Mouse (Mus musculus) adrenal gland, postnatal 25 days (tissue): ENCODE data around the gene Phldb3. TPM values are rescaled to one million over a fixed set of nuclear protein-coding genes. Genes with fewer than 3 reads are reported as not detected.

Experiments used
- total RNA-seq: library from RNA; stranded (reverse); gene quantifications from 2 replicates; pipeline ENCODE4 v1.2.3, GENCODE M21; 2021

Phldb3 gene
- total RNA-seq, 1 experiment from 2014 or later: 7.4 TPM

Other genes with a start within 250 kb of the Phldb3 start
- gene Kcnn4, start 240.5 kb upstream of the Phldb3 start, total RNA-seq: 0.21 TPM in 1 of 2 replicates, not detected in the other
- 26.6 and 29.1 TPM in 2 replicates for gene Smg9, start 211.1 kb upstream of the Phldb3 start, total RNA-seq
- gene Irgc1, start 158.5 kb upstream of the Phldb3 start, total RNA-seq: not detected in 2 replicates
- 5.6 and 7.8 TPM in 2 replicates for gene Plaur, start 148.3 kb upstream of the Phldb3 start, total RNA-seq
- 2.4 and 3.8 TPM in 2 replicates for gene Cadm4, start 128.7 kb upstream of the Phldb3 start, total RNA-seq
- gene Zfp428, start 103.8 kb upstream of the Phldb3 start, total RNA-seq: 6.2 and 7.0 TPM in 2 replicates
- gene AC161166.1, start 98.3 kb upstream of the Phldb3 start, total RNA-seq: not detected in 2 replicates
- gene Irgq, start 80.1 kb upstream of the Phldb3 start, total RNA-seq: 24.5 and 29.5 TPM in 2 replicates
- not detected in 2 replicates for gene Pinlyp, start 64.6 kb upstream of the Phldb3 start, total RNA-seq
- gene Xrcc1, start 64.5 kb upstream of the Phldb3 start, total RNA-seq: 38.0 and 51.2 TPM in 2 replicates
- gene Ethe1, start 23.2 kb upstream of the Phldb3 start, total RNA-seq: 26.0 and 38.2 TPM in 2 replicates
- gene Zfp575, start 23.1 kb upstream of the Phldb3 start, total RNA-seq: 0.39 TPM in 1 of 2 replicates, not detected in the other
- gene Lypd3, start 25.8 kb downstream of the Phldb3 start, total RNA-seq: 1.5 and 1.7 TPM in 2 replicates
- gene Tex101, start 65.9 kb downstream of the Phldb3 start, total RNA-seq: not detected in 2 replicates
- not detected in 2 replicates for gene BC049730, start 98.5 kb downstream of the Phldb3 start, total RNA-seq
- not detected in 2 replicates for gene Gm4763, start 116.1 kb downstream of the Phldb3 start, total RNA-seq
- not detected in 2 replicates for gene Cd177, start 149.5 kb downstream of the Phldb3 start, total RNA-seq
- 0.36 TPM in 1 of 2 replicates, not detected in the other for gene Ceacam10, start 166.4 kb downstream of the Phldb3 start, total RNA-seq